Mouse (Mus musculus) embryonic facial prominence, embryonic 12.5 days (tissue): ENCODE results near the gene Stk38. TPM values are rescaled to one million over a fixed set of nuclear protein-coding genes. Genes with fewer than 3 reads are reported as not detected.

Experiments used
- ATAC-seq: fragments of 200-750 bp; cut with Nextera tagmentation; 2 replicates; pipeline ENCODE4 v1.8.0; 2017; ENCODE audit not compliant: insufficient number of reproducible peaks, insufficient read depth, low FRiP score, low TSS enrichment
- H3K27ac ChIP-seq: fragments of 300-500 bp; sonication (generic); 2 replicates; pipeline ENCODE4 v1.5.1; 2016; ENCODE audit warnings: mild to moderate bottlenecking
- H3K27me3 ChIP-seq: fragments of 300-500 bp; sonication (generic); 2 replicates; pipeline ENCODE4 v1.6.1; 2016; ENCODE audit warnings: mild to moderate bottlenecking, moderate library complexity
- H3K36me3 ChIP-seq: fragments of 300-500 bp; sonication (generic); 2 replicates; pipeline ENCODE4 v1.6.1; 2016; ENCODE audit warnings: mild to moderate bottlenecking
- H3K4me1 ChIP-seq: fragments of 300-500 bp; sonication (generic); 2 replicates; pipeline ENCODE4 v1.6.1; 2016
- H3K4me2 ChIP-seq: fragments of 300-500 bp; sonication (generic); replicated peaks from 2 replicates; pipeline ENCODE4 v1.6.1; 2016; ENCODE audit warnings: mild to moderate bottlenecking, moderate library complexity
- H3K4me3 ChIP-seq: fragments of 300-500 bp; sonication (generic); 2 replicates; pipeline ENCODE4 v1.5.1; 2016; ENCODE audit warnings: mild to moderate bottlenecking
- H3K9ac ChIP-seq: fragments of 300-500 bp; sonication (generic); 2 replicates; pipeline ENCODE4 v1.6.1; 2016; ENCODE audit warnings: mild to moderate bottlenecking, moderate library complexity
- H3K9me3 ChIP-seq: fragments of 300-500 bp; sonication (generic); 2 replicates; pipeline ENCODE4 v1.6.1; 2016; ENCODE audit warnings: mild to moderate bottlenecking, moderate library complexity
- WGBS: fragments of 180-500 bp; shearing (Covaris S2); methylation state at CpG from one replicate; pipeline ENCODE4 v1.1.7; 2016; 5-methylcytosine and 5-hydroxymethylcytosine counted together
- polyA plus RNA-seq: library from polyadenylated mRNA; unstranded; fragments of >200 nt; fragmentation: Nextera tagmentation; extraction: Ambion mirVana; gene quantifications from 2 replicates; pipeline ENCODE4 v1.2.1, GENCODE M21; 2016

The Stk38 gene
- 136 and 137 TPM in 2 replicates for polyA plus RNA-seq

GRCm38 (mm10) chr17:29007641-29008325 lies at the start of gene Stk38:
Gene Stk38 (minus strand): TSS chr17:29007995.
- no peaks in the 10 kb centered on the region for H3K27me3 ChIP-seq
- H3K9ac ChIP-seq, result peak within 1 kb of the TSS; percentile 97
- no peaks in the 10 kb centered on the region for H3K9me3 ChIP-seq
- peak within 1 kb of the TSS; percentile 100 for H3K4me3 ChIP-seq
- under 1% methylated on average over 65 of the region's 65 CpGs for WGBS
- H3K36me3 ChIP-seq, result no peaks in the 10 kb centered on the region
- peaks cover 14% of the 10 kb centered on the region; the same call in 1 of the 2 replicates for H3K4me1 ChIP-seq
- peak within 1 kb of the TSS; percentile 92 for H3K27ac ChIP-seq
- ATAC-seq, result peak; percentile 88
- H3K4me2 ChIP-seq, result peak within 1 kb of the TSS; percentile 76

GRCm38 (mm10) chr17:29057361-29057890 lies 49.6 kb upstream of the Stk38 start:
- ATAC-seq, result no peak
- WGBS, result 78% methylated on average over 11 of the region's 11 CpGs
- Histone ChIP-seq H3K36me3 (no peaks in the 10 kb centered on the region), H3K4me1 (peaks cover 27% of the 10 kb centered on the region), H3K4me3 (no peak overlapping the region), H3K9ac (no peak overlapping the region), H3K4me2 (no peak overlapping the region), H3K27ac (peak overlapping the region; percentile 41), H3K27me3 (no peaks in the 10 kb centered on the region), H3K9me3 (no peaks in the 10 kb centered on the region)

- peak overlapping the region; percentile 17 for H3K4me2 ChIP-seq
- H3K27me3 ChIP-seq, result no peaks in the 10 kb centered on the region
- 6% methylated on average over 8 of the region's 8 CpGs for WGBS
- no peak for ATAC-seq
- H3K4me3 ChIP-seq, result no peak overlapping the region
- no peaks in the 10 kb centered on the region for H3K36me3 ChIP-seq
- H3K27ac ChIP-seq, result peak overlapping the region; percentile 41
- peaks cover 24% of the 10 kb centered on the region for H3K4me1 ChIP-seq
- H3K9ac ChIP-seq, result no peak overlapping the region
- no peaks in the 10 kb centered on the region for H3K9me3 ChIP-seq
Observed at GRCm38 (mm10) chr17:29056699-29057151, 48.9 kb upstream of the Stk38 start.

- no peaks in the 10 kb centered on the region for H3K27me3 ChIP-seq
- H3K9me3 ChIP-seq, result no peaks in the 10 kb centered on the region
- peaks cover 24% of the 10 kb centered on the region for H3K4me1 ChIP-seq
- ATAC-seq, result peak; percentile 41; the same call in 1 of the 2 replicates
- H3K4me2 ChIP-seq, result no peak overlapping the region; the same call in 1 of the 2 replicates
- H3K36me3 ChIP-seq, result no peaks in the 10 kb centered on the region
- WGBS, result 12% methylated on average over 7 of the region's 7 CpGs
- H3K9ac ChIP-seq, result no peak overlapping the region
- no peak overlapping the region for H3K4me3 ChIP-seq
- H3K27ac ChIP-seq, result 0 out of 2 replicates have a peak overlapping the region, but pooled peaks have one; percentile 41
Observed at GRCm38 (mm10) chr17:29056207-29056606, 48.4 kb upstream of the Stk38 start.

- no peak overlapping the region for H3K27ac ChIP-seq
- WGBS, result 62% methylated on average over 5 of the region's 5 CpGs
Observed at GRCm38 (mm10) chr17:29055586-29055985, 47.8 kb upstream of the Stk38 start.

GRCm38 (mm10) chr17:29054429-29054828 lies 46.6 kb upstream of the Stk38 start:
- no peaks in the 10 kb centered on the region for H3K9me3 ChIP-seq
- H3K4me1 ChIP-seq, result peaks cover 30% of the 10 kb centered on the region
- no peak overlapping the region for H3K27ac ChIP-seq
- 78% methylated on average over 6 of the region's 6 CpGs for WGBS
- no peak for ATAC-seq
- no peaks in the 10 kb centered on the region for H3K27me3 ChIP-seq
- no peak overlapping the region for H3K9ac ChIP-seq
- no peaks in the 10 kb centered on the region for H3K36me3 ChIP-seq
- H3K4me3 ChIP-seq, result no peak overlapping the region
- H3K4me2 ChIP-seq, result no peak overlapping the region

More at GRCm38 (mm10) chr17:29055586-29055985, 47.8 kb upstream of the Stk38 start:
- H3K4me2 ChIP-seq, result no peak overlapping the region
- no peak overlapping the region for H3K9ac ChIP-seq
- no peaks in the 10 kb centered on the region for H3K36me3 ChIP-seq
- H3K27me3 ChIP-seq, result no peaks in the 10 kb centered on the region
- no peaks in the 10 kb centered on the region for H3K9me3 ChIP-seq
- no peak for ATAC-seq
- no peak overlapping the region for H3K4me3 ChIP-seq
- peaks cover 28% of the 10 kb centered on the region for H3K4me1 ChIP-seq

- Histone ChIP-seq H3K36me3 (no peaks in the 10 kb centered on the region), H3K9me3 (no peaks in the 10 kb centered on the region), H3K4me3 (no peak overlapping the region), H3K9ac (no peak overlapping the region), H3K4me2 (no peak overlapping the region), H3K27ac (no peak overlapping the region), H3K4me1 (peaks cover 30% of the 10 kb centered on the region), H3K27me3 (no peaks in the 10 kb centered on the region)
- no peak for ATAC-seq
- 74% methylated on average over 7 of the region's 7 CpGs for WGBS
Observed at GRCm38 (mm10) chr17:29053841-29054240, 46.0 kb upstream of the Stk38 start.

- Histone ChIP-seq H3K36me3 (peaks cover 1% of the 10 kb centered on the region; the same call in 1 of the 2 replicates), H3K4me3 (no peak overlapping the region), H3K4me2 (no peak overlapping the region), H3K9me3 (no peaks in the 10 kb centered on the region), H3K27ac (no peak overlapping the region), H3K9ac (no peak overlapping the region), H3K27me3 (no peaks in the 10 kb centered on the region), H3K4me1 (peaks cover 29% of the 10 kb centered on the region)
- no peak for ATAC-seq
- 85% methylated on average over 6 of the region's 6 CpGs for WGBS
Observed at GRCm38 (mm10) chr17:29053067-29053466, 45.3 kb upstream of the Stk38 start.

- Histone ChIP-seq H3K36me3 (peaks cover 20% of the 10 kb centered on the region), H3K4me3 (no peak overlapping the region), H3K4me1 (peaks cover 9% of the 10 kb centered on the region), H3K27ac (no peak overlapping the region), H3K27me3 (no peaks in the 10 kb centered on the region), H3K9me3 (no peaks in the 10 kb centered on the region), H3K9ac (no peak overlapping the region; the same call in 1 of the 2 replicates), H3K4me2 (no peak overlapping the region)
- 46% methylated on average over 14 of the region's 14 CpGs for WGBS
- ATAC-seq, result no peak
Observed at GRCm38 (mm10) chr17:29050791-29051190, 43.0 kb upstream of the Stk38 start.

- WGBS, result 82% methylated on average over 7 of the region's 7 CpGs
- Histone ChIP-seq H3K4me3 (no peak overlapping the region), H3K9me3 (no peaks in the 10 kb centered on the region), H3K4me2 (no peak overlapping the region), H3K4me1 (peaks cover 6% of the 10 kb centered on the region; the same call in 1 of the 2 replicates), H3K36me3 (peaks cover 29% of the 10 kb centered on the region), H3K27me3 (no peaks in the 10 kb centered on the region), H3K9ac (no peak overlapping the region), H3K27ac (no peak overlapping the region)
- no peak for ATAC-seq
Observed at GRCm38 (mm10) chr17:29049923-29050322, 42.1 kb upstream of the Stk38 start.

GRCm38 (mm10) chr17:29049508-29049889 lies 41.7 kb upstream of the Stk38 start:
- H3K27me3 ChIP-seq, result no peaks in the 10 kb centered on the region
- no peak overlapping the region for H3K27ac ChIP-seq
- H3K36me3 ChIP-seq, result peaks cover 33% of the 10 kb centered on the region
- peaks cover 6% of the 10 kb centered on the region; the same call in 1 of the 2 replicates for H3K4me1 ChIP-seq
- ATAC-seq, result no peak
- 74% methylated on average over 5 of the region's 5 CpGs for WGBS
- no peak overlapping the region for H3K4me3 ChIP-seq
- H3K9me3 ChIP-seq, result no peaks in the 10 kb centered on the region
- no peak overlapping the region for H3K4me2 ChIP-seq
- H3K9ac ChIP-seq, result no peak overlapping the region
